Mouse (Mus musculus): ENCODE measurements at regions not wholly inside any gene's neighbourhood (a gene's known extent, or its start where the extent isn't known, plus 50 kb on each side); places are given as distances from the start of the nearest gene placed in this dataset.

GRCm38 (mm10) chr13:60427755-60428385 lies 173.9 kb upstream of the Dapk1 start:
- H3K4me1 ChIP-seq (replicated peaks; ENCODE audit: control insufficient read depth, insufficient read depth, low read length): peaks cover 5% of the 10 kb centered on the region; the same call in 1 of the 2 replicates
- DNase-seq (ENCODE audit: low spot score): no peak
- H3K9ac ChIP-seq: no peak overlapping the region
- ATAC-seq (ENCODE audit: low FRiP score): no peak
- no peaks in the 10 kb centered on the region for H3K36me3 ChIP-seq (replicated peaks; ENCODE audit: control insufficient read depth, insufficient read depth)
- H3K9me3 ChIP-seq (ENCODE audit: control insufficient read depth, low read length): 0 out of 2 replicates have a peak, but pooled peaks cover under 1% of the 10 kb centered on the region
- no peak overlapping the region for H3K4me3 ChIP-seq (replicated peaks; ENCODE audit: low read length)
- H3K4me2 ChIP-seq (replicated peaks): no peak overlapping the region; the same call in 1 of the 2 replicates
- WGBS: 22% methylated on average over 12 of the region's 12 CpGs
- no peaks in the 10 kb centered on the region for H3K27me3 ChIP-seq (ENCODE audit: control insufficient read depth, insufficient read depth, low read length)
- no peak overlapping the region for H3K27ac ChIP-seq

GRCm38 (mm10) chr13:60429148-60429547 lies 172.6 kb upstream of the Dapk1 start:
- WGBS: 75% methylated on average over 3 of the region's 3 CpGs
- H3K27me3 ChIP-seq (ENCODE audit: control insufficient read depth, insufficient read depth, low read length): no peaks in the 10 kb centered on the region
- H3K36me3 ChIP-seq (replicated peaks; ENCODE audit: control insufficient read depth, insufficient read depth): no peaks in the 10 kb centered on the region
- no peak overlapping the region for H3K4me2 ChIP-seq (replicated peaks)
- H3K9me3 ChIP-seq (ENCODE audit: control insufficient read depth, low read length): 0 out of 2 replicates have a peak, but pooled peaks cover 3% of the 10 kb centered on the region
- H3K4me3 ChIP-seq (replicated peaks; ENCODE audit: low read length): no peak overlapping the region
- H3K27ac ChIP-seq: no peak overlapping the region
- H3K9ac ChIP-seq: no peak overlapping the region
- H3K4me1 ChIP-seq (replicated peaks; ENCODE audit: control insufficient read depth, insufficient read depth, low read length): peaks cover 5% of the 10 kb centered on the region; the same call in 1 of the 2 replicates
- ATAC-seq (ENCODE audit: low FRiP score) (no peak), DNase-seq (ENCODE audit: low spot score) (no peak)

- Histone ChIP-seq H3K27me3 (ENCODE audit: control insufficient read depth, insufficient read depth, low read length) (no peaks in the 10 kb centered on the region), H3K27ac (no peak overlapping the region), H3K4me3 (replicated peaks; ENCODE audit: low read length) (no peak overlapping the region), H3K4me1 (replicated peaks; ENCODE audit: control insufficient read depth, insufficient read depth, low read length) (peaks cover 5% of the 10 kb centered on the region; the same call in 1 of the 2 replicates), H3K36me3 (replicated peaks; ENCODE audit: control insufficient read depth, insufficient read depth) (no peaks in the 10 kb centered on the region), H3K9me3 (ENCODE audit: control insufficient read depth, low read length) (0 out of 2 replicates have a peak, but pooled peaks cover 3% of the 10 kb centered on the region), H3K9ac (no peak overlapping the region), H3K4me2 (replicated peaks) (no peak overlapping the region)
- WGBS: 95% methylated on average over 8 of the region's 8 CpGs
- ATAC-seq (ENCODE audit: low FRiP score) (no peak), DNase-seq (ENCODE audit: low spot score) (no peak)
These were observed 170.3 kb upstream of the Dapk1 start for GRCm38 (mm10) chr13:60431412-60431811.

GRCm38 (mm10) chr13:60434221-60435210 lies 167.2 kb upstream of the Dapk1 start:
- 69% methylated on average over 11 of the region's 11 CpGs for whole genome bisulfite sequencing
- Histone ChIP-seq H3K9ac (no peak overlapping the region), H3K4me1 (replicated peaks; ENCODE audit: control insufficient read depth, insufficient read depth, low read length) (no peaks in the 10 kb centered on the region), H3K4me3 (replicated peaks; ENCODE audit: low read length) (no peak overlapping the region), H3K9me3 (ENCODE audit: control insufficient read depth, low read length) (0 out of 2 replicates have a peak, but pooled peaks cover 3% of the 10 kb centered on the region), H3K4me2 (replicated peaks) (no peak overlapping the region), H3K27me3 (ENCODE audit: control insufficient read depth, insufficient read depth, low read length) (no peaks in the 10 kb centered on the region), H3K36me3 (replicated peaks; ENCODE audit: control insufficient read depth, insufficient read depth) (no peaks in the 10 kb centered on the region), H3K27ac (no peak overlapping the region)
- DNase-seq (ENCODE audit: low spot score) (no peak), ATAC-seq (ENCODE audit: low FRiP score) (no peak)

- 82% methylated on average over 5 of the region's 5 CpGs for WGBS
- no peaks in the 10 kb centered on the region for H3K36me3 ChIP-seq (replicated peaks; ENCODE audit: control insufficient read depth, insufficient read depth)
- no peaks in the 10 kb centered on the region for H3K4me1 ChIP-seq (replicated peaks; ENCODE audit: control insufficient read depth, insufficient read depth, low read length)
- ATAC-seq (ENCODE audit: low FRiP score) (no peak), DNase-seq (ENCODE audit: low spot score) (no peak)
- H3K9me3 ChIP-seq (ENCODE audit: control insufficient read depth, low read length): 0 out of 2 replicates have a peak, but pooled peaks cover 3% of the 10 kb centered on the region
- H3K9ac ChIP-seq: no peak overlapping the region
- H3K4me2 ChIP-seq (replicated peaks): no peak overlapping the region
- H3K27ac ChIP-seq: no peak overlapping the region
- no peaks in the 10 kb centered on the region for H3K27me3 ChIP-seq (ENCODE audit: control insufficient read depth, insufficient read depth, low read length)
- H3K4me3 ChIP-seq (replicated peaks; ENCODE audit: low read length): no peak overlapping the region
These were observed 166.4 kb upstream of the Dapk1 start for GRCm38 (mm10) chr13:60435333-60435732.

GRCm38 (mm10) chr13:60438177-60438576 lies 163.6 kb upstream of the Dapk1 start:
- Histone ChIP-seq H3K27me3 (ENCODE audit: control insufficient read depth, insufficient read depth, low read length) (no peaks in the 10 kb centered on the region), H3K36me3 (replicated peaks; ENCODE audit: control insufficient read depth, insufficient read depth) (no peaks in the 10 kb centered on the region), H3K27ac (no peak overlapping the region), H3K9me3 (ENCODE audit: control insufficient read depth, low read length) (no peaks in the 10 kb centered on the region), H3K4me2 (replicated peaks) (no peak overlapping the region), H3K9ac (no peak overlapping the region), H3K4me1 (replicated peaks; ENCODE audit: control insufficient read depth, insufficient read depth, low read length) (no peaks in the 10 kb centered on the region), H3K4me3 (replicated peaks; ENCODE audit: low read length) (no peak overlapping the region)
- DNase-seq (ENCODE audit: low spot score): no peak
- no peak for ATAC-seq (ENCODE audit: low FRiP score)
- 94% methylated on average over 2 of the region's 2 CpGs for WGBS

GRCm38 (mm10) chr13:60440586-60440985 lies 161.2 kb upstream of the Dapk1 start:
- Histone ChIP-seq H3K9ac (no peak overlapping the region), H3K27ac (no peak overlapping the region), H3K27me3 (ENCODE audit: control insufficient read depth, insufficient read depth, low read length) (no peaks in the 10 kb centered on the region), H3K9me3 (ENCODE audit: control insufficient read depth, low read length) (no peaks in the 10 kb centered on the region), H3K4me2 (replicated peaks) (no peak overlapping the region), H3K36me3 (replicated peaks; ENCODE audit: control insufficient read depth, insufficient read depth) (no peaks in the 10 kb centered on the region), H3K4me3 (replicated peaks; ENCODE audit: low read length) (no peak overlapping the region), H3K4me1 (replicated peaks; ENCODE audit: control insufficient read depth, insufficient read depth, low read length) (no peaks in the 10 kb centered on the region)
- WGBS: 60% methylated on average over 3 of the region's 3 CpGs
- ATAC-seq (ENCODE audit: low FRiP score) (no peak), DNase-seq (ENCODE audit: low spot score) (no peak)

GRCm38 (mm10) chr13:60445164-60445563 lies 156.6 kb upstream of the Dapk1 start:
- Histone ChIP-seq H3K4me2 (replicated peaks) (no peak overlapping the region), H3K4me3 (replicated peaks; ENCODE audit: low read length) (no peak overlapping the region), H3K27me3 (ENCODE audit: control insufficient read depth, insufficient read depth, low read length) (no peaks in the 10 kb centered on the region), H3K9ac (no peak overlapping the region), H3K27ac (no peak overlapping the region), H3K9me3 (ENCODE audit: control insufficient read depth, low read length) (no peaks in the 10 kb centered on the region), H3K4me1 (replicated peaks; ENCODE audit: control insufficient read depth, insufficient read depth, low read length) (no peaks in the 10 kb centered on the region), H3K36me3 (replicated peaks; ENCODE audit: control insufficient read depth, insufficient read depth) (no peaks in the 10 kb centered on the region)
- no peak for DNase-seq (ENCODE audit: low spot score)
- ATAC-seq (ENCODE audit: low FRiP score): no peak
- WGBS: 92% methylated on average over 5 of the region's 5 CpGs

- DNase-seq (ENCODE audit: low spot score) (no peak), ATAC-seq (ENCODE audit: low FRiP score) (no peak)
- Histone ChIP-seq H3K27ac (no peak overlapping the region), H3K9me3 (ENCODE audit: control insufficient read depth, low read length) (no peaks in the 10 kb centered on the region), H3K9ac (no peak overlapping the region), H3K4me3 (replicated peaks; ENCODE audit: low read length) (no peak overlapping the region), H3K4me2 (replicated peaks) (no peak overlapping the region), H3K4me1 (replicated peaks; ENCODE audit: control insufficient read depth, insufficient read depth, low read length) (no peaks in the 10 kb centered on the region), H3K27me3 (ENCODE audit: control insufficient read depth, insufficient read depth, low read length) (no peaks in the 10 kb centered on the region), H3K36me3 (replicated peaks; ENCODE audit: control insufficient read depth, insufficient read depth) (no peaks in the 10 kb centered on the region)
- 50% methylated on average over 5 of the region's 5 CpGs for WGBS
These were observed 154.8 kb upstream of the Dapk1 start for GRCm38 (mm10) chr13:60446926-60447325.
